Mouse (Mus musculus) adipocyte (in vitro differentiated cells): ENCODE data around the gene Ech1.

ENCODE experiments used
- DNase-seq: peaks from one replicate; pipeline ENCODE4 v3.0.0-alpha.2; 2016; ENCODE audit warnings: low spot score

Ech1 gene

DNA sequence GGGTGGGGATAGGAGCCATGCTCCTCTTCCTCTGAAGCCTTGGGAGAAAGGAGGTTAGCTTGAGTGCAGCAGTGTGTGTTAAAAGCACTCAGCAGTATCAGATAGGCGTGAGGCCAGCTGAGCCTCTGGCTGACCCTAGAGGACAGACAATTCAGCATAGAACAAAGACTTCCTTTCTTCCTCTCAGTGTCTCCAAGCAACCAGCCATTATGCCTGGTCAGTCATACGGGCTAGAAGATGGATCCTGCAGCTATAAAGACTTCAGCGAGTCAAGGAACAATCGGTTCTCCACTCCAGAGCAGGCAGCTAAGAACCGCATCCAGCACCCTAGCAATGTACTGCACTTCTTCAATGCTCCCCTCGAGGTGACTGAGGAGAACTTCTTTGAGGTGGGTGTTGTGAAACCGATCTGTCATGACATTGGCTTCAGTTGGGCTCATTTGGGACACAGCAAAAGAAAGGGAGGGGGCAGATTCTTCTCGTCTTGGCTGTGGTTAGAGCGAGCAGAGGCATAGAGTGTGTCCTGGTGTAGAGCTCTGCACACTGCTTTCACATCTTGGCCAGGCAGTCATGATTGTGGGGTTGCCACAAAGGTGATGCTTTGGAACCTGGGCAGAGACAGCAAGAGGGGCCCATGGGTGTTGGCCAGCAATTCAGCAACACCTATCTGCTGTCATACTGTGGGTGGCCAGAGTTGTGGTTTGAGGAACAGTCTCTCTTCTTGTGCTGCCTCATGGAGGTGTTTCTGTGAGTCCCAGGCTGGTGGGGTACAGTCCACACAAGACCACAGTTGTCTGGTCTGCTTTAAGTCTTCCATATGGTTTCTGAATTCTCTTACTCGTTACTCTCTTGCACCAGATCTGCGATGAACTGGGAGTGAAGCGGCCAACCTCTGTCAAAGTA lies 4.4 kb upstream of the Ech1 start:
- peak; percentile 44 for DNase-seq

DNA sequence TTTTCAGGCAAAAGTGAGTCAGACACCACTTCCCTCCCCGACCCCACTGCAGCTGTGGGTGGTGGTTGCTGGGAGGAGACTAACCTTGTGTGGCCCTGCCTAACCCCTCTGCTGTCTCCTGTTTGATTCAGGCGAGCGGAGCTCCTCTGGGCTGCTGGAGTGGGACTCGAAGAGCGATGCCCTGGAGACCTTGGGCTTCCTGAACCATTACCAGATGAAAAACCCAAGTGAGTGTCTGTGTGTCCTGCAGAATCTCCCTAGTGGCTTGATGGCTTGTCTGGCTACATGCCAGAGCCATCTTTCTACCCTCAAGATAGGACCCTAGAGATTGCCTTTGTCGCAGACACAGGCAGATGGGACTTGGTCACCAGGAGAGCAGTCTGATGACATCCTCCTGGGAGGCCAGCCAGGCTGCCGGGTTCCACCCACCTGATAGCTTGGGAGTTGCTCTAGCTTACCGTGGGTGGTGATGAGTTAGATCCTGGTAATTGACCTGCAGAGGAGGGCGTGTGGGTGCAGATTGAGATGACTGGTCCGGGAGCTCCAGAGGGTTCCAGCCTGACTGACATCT lies 3.7 kb upstream of the Ech1 start:
- DNase-seq, result peak; percentile 43

DNA sequence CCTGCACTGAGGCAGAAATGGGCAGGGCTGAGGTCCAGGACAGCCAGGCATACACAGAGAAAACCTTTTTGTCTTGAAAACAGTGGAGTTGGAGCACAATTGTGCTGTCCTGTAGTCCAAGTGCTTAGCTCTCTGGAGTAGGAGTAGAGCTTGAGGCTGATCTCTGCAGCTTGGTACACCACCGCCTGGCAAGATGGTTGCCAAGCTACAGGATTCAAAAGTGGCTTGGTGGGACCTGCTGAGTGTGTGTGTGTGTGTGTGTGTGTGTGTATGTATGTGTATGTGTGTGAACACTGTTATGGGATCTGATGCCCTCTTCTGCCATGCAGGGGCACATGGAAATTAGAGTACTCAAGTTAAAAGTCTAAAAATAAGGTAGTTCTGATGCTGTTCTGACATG lies 2.5 kb upstream of the Ech1 start:
- DNase-seq, result no peak

DNA sequence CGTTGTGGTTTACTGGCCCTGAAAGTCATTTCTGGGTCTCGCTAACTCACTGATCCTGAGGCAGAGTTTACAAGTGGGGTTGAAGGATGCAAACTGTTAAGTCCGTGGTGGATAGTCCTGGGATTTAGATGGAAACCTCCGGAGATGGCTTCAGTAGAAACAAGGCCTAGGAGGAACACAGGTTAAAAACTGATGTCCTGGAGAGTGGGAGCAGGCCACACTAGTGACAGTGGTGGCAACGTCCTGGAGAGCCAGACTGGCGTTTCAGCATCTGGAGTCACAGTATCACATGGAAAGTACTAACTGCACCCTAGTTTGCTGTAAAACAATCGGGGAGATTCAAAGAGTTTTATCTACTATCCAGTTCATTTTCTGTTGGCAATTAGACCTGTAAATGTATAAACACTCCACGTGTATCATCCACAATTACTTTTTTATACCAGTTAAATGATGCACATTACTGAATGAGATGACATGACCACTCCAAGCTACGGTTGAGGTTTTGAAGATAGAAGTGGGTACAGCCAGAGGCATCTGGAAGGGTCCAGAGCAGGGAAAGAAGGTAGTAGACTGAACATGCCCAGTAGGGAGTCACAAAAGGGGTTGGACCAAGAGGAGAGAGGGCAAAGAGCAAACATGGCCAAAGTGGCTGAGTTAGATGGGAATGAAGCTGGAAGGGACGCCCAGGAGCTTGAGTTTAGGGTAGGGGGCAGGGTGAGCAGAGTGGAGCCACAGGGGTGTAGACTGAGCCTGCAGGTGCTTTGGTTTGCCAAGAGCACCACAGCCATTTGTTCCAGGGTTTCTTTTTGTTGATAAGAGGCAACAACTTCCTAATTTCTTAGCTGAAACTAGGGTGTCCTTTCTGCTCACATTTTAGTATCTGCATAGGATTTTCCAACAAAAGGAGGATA lies 1.8 kb upstream of the Ech1 start:
- DNase-seq, result peak; percentile 41

DNA sequence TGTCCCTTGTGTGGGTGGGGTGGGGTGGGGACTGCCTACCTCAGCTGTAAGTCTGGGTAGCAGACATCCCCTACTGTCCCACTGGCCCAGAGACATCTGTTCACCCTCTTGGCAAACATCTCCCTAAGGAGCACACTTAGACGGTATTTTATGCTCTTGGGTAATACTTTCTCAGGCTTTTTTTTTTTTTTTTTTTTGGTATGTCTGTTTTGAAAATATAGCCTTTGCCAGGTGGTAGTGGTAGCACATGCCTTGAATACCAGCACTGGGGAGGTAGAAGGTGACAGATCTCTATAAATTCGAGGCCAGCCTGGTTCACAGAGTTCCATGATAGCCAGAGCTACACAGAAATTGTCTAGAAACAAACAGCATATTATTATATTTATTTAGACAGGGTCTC lies 1.1 kb upstream of the Ech1 start:
- DNase-seq, result no peak

DNA sequence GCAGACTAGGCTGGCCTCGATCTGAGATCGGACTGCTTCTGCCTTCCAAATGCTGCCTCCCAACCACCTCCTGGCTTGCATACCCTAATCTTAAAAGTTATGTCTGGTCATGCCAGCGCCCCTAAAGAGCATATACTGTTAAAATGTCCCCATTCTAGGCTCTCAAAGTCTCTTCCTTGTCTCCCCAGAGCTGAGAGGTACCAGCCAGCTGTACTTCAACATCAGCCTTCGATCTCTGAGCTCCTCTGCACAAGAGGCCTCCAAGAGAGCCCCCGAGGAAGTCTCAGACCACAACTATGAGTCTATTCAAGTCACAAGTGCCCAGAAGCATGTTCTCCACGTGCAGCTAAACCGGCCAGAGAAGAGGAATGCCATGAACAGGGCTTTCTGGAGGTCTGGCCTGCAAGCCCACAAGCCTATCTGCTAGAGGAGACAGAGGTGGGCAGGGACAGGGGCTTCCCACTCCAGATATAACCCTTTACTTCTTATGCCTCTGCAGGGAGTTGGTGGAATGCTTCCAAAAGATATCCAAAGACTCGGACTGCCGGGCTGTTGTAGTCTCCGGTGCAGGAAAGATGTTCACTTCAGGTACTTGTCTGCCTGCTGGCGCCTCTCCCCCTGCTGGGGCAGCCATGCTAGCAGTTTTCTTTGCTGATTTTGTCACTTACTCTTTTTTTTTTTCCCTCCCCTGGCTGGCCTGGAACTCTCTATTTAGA lies 827 bp downstream of the Ech1 start:
- DNase-seq, result peak; percentile 56

DNA sequence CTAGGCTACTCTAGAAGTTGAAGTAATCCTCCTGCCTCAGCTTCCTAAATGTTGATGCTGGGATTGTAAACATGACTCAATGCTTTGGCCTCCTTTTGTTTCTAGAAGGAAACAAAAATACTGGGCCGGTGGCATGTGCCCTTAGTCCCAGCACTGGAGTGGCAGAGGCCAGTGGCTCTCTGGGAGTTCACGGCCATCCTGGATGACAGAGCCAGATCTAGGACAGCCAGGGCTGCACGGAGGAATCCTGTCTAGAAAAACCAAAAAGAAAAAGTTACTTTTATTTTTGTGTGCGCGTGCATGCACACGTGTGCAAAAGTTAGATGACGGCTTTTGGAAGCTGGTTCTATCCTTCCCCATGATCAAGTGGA lies 1.4 kb downstream of the Ech1 start:
- no peak for DNase-seq

DNA sequence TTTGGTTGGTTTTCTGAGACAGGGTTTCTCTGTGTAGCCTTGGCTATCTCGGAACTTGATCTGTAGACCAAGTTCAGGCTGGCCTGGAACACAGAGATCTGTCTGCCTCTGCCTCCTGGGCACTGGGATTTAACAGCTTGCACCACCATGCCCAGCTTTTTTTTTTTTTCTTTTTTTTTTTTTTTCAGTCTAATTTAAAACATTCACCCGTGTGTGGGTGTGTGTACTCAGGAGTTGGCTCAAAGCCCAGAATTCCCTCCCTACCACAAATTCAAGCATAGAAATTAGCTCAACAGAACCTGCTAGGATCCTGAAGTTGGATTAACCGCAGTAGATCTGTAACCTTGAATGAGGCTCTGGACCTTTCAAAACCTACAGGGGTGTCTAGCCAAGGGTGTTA lies 2.3 kb downstream of the Ech1 start:
- peak; percentile 69 for DNase-seq

DNA sequence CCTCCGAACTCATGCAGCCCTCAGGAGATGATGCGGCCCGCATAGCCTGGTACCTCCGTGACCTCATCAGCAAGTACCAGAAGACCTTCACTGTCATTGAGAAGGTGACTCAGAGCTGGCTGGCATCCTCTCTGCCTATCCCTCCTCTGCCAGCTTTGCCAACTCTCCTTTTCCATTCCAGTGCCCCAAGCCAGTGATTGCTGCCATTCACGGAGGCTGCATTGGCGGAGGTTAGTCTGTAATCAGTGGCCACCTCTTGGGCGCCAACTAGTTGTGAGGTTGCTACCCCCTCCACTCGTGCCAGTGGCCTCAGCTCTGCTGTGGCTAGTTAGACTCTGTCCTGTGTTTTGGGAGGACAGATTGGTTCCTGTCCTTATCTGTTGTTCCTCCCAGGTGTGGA lies 4.8 kb downstream of the Ech1 start:
- DNase-seq, result no peak

DNA sequence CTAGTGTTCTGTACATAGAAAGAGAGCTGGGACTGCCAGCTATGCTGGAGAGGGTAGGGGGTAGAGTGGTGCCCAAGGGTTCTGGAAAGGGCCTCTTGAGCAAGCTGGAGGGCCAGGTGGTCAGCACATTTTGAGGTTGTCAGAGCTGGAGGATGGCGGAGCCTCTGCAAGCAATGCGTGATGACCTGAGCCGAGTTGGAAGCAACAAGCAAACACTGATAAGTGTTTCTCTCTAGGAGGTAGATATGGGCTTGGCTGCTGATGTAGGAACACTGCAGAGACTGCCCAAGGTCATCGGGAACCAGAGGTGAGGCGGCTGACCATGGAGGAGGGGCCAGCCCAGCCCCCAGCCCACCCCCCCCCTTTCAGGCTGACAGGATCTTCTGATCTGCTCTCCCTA lies 6.0 kb downstream of the Ech1 start:
- DNase-seq, result no peak

DNA sequence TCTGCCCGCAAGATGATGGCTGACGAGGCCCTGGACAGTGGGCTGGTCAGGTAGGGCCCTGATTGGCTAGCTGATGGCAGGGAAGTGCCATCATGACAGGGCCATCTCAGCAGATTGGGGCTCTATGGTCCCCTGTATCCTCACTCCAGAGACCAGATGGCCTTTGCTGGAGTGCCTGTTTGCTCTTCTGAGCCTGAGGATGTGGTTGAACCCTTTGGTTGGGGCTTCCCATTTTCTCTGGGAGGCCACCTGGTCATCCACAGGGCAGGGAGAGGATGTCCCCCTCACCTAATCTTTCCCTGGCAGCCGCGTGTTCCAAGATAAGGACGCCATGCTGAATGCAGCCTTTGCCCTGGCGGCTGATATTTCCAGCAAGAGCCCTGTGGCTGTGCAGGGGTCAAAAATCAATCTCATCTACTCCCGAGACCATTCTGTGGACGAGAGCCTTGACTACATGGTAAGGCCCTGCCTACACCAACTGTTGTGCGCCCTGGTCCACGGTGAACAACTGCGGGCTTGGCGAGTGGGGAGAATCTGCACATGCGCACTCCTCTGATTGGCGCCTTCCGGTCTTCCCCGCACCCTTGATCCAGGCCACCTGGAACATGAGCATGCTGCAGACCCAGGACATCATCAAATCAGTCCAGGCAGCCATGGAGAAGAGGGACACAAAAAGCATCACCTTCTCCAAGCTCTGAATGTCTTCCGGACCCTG lies 6.6 kb downstream of the Ech1 start:
- DNase-seq, result no peak

DNA sequence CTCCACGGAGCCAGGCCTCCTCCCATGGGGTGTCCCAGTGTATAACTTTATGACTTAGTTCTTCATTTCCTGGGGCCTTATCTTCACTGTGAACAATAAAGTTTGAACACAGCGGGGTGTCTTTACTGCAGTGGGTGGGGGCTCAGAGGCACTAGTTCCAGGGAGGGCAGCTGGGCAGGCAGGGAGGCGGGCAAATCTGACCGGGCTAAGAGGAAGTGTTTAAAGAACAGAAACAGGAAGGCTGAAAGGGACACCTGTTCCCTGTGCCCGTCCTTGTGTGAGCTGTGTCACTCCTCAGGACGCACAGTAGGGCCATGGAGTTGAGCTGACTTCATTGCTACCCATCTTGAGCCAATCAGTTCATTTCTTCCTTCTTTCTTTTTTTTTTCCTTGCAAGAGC lies 7.1 kb downstream of the Ech1 start:
- DNase-seq, result no peak

DNA sequence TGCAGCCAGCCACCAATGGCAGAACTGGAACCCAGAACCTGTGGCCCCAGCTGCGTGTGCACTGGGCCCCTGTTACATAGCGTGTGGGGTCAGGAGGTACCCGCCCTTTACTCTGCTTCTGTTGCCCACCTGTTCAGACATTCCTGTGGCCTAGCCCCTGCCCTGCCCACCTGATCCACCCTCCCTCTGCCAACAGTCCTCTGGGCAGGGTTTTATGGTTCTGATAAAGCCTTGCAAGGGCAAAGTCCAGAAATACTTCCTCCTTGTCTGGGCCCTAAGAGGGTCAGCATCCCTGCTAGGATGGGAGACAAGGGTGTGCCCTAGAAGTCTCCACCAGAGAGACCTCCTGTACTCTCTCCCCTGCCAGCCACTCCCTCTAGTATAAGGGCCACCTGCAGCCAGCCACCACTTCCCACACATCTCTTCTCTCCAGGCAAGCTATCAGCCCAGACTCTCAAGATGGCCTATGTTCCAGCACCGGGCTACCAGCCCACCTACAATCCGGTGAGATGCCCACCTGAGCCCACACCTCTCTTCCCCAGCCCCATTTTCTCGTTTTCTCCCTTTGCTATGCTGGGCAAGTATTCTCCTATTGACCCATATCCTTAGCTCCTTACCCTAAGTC lies 8.8 kb downstream of the Ech1 start, which contains the start of gene Lgals4:
Lgals4 (plus strand) TSS at position 132 of the 625 bp plus-strand sequence.
- DNase-seq, result no peak

DNA sequence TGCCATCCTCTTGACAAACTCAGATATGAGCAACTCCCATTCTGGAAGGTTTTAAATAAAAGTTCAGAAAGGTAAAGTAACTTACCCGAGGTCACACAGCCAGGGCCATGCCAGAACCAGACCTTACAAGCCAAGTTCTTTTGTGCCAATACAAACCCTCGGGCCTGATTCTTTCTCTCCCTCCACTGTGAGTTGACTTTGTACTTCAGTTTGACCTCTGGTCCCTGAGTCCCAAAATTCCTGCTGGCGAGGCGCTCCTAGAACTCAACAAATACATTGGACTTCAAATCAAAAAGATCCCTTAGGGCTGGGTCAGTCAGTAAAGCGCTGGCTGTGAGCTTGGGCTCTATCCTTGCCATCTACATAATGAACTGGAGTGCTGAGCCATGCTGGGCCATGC lies 11.9 kb downstream of the Ech1 start:
- no peak for DNase-seq

DNA sequence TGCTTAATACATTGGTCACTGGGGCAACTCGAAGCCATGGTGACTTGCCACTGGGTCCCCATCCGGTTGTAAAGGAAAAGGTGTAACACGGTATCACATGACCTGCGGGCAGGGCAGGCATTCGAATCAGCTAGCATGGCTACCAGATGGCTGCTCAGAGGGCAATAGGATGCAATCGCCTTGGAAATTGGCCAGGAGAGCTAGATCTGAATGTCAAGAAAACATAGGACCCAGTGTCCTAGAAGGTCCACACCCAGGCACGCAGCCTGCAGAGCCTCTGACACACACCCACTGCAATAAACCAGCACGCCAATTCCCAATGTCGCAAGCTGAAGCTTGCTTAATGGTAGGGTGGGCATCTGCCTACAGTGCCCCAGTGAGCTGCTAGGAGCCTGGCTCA lies 13.3 kb downstream of the Ech1 start:
- DNase-seq, result peak; percentile 27

DNA sequence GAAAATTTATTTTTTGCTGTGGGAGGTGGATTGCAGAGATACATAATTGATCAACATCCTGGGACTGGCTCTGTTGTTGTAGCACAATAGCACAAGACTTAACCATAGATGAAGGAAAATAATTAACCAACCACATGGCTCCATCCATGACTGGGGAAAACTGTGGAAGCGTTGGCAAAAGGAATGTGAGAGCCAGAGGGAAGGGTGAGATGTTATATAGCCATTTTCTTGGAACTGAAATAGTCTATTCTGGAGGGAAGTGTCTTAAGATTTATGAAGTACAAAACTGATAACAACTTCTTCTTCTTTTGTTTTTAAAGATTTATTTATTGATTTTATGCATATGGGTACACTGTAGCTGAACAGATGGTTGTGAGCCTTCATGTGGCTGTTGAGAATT lies 22.3 kb downstream of the Ech1 start:
- no peak for DNase-seq

DNA sequence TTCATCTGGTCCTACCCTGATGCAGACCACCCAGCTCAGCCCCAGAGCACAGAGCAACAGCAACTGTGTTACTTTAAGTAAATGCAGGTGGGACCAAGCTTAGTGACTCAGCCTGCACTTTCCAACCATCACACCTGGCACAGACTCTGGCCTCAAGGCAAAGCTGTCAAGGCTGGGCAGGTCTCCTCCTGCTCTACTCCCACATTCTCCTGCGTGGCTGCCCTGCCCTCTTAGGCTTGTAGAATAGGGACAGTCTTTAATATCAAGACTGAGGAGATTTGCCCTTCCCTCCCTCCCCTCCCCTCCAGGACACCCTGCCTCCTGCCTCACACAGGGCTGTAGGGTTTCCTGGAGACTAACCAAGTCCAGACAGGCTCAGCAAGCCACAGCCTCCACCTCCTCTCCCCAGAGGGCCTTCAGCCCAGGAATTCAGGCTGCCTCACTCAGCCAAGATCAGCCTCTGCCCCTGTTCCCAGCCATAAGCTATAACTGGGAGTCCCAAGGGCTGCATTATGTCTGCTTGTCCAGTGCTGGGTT lies 24.8 kb downstream of the Ech1 start:
- DNase-seq, result peak; percentile 63

DNA sequence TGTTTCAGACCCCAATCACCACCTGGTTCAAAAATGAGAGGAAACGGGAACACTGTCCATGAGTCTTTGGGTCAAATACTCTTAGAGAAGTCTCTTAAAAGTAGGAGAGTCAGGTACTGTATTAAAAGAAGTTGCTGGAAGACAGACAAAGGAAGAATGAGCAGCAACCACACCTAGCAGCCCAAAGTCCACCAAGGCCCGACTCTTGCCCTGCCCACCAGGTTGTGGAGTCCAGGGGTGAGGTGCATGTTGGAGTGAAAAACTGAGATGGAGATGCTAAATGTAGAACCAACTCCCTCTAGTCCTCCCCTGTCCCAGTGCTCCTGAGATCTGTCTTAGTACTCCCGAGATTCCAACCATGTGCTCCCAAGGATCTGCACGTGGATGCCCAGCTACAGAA lies 25.6 kb downstream of the Ech1 start:
- no peak for DNase-seq

DNA sequence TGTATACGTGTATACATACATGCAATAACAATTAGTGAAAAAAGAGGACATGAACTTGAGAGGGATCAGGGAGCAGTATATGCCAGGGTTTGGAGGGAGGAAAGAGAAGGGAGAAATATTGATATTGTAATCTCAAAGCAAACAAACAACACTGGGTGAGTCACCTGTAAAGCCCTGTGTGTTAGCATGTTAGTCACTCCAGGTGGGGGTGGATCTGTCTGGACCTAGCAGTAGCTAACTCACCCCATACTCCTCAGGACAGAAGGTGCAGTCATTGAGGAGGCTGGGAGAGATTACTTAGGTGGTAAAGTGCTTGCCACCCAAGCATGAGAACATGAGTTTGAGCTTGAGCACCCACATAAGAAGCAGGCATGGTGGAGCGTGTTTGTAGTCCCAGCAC lies 34.9 kb downstream of the Ech1 start:
- DNase-seq, result no peak

DNA sequence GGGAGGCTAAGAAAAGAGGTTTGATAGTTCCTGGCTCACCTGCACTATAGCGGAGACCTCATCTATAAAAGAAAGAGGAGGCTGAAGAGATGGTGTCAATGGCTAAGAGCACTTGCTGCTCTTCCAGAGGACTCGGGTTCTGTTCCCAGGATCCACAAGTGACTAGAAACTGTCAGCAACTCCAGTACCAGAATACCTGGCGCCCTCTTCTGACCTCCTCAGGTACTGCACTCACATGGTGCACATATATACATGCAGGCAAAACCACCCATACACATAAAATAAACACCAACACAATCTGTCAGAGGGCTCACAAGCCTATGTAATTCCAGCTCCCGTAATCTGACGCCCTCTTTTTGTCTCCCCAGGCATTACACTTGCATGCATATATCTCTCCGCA lies 35.9 kb downstream of the Ech1 start:
- DNase-seq, result no peak
